ENCODE assay signal across 8 mouse cellular contexts in the genomic region with DNA sequence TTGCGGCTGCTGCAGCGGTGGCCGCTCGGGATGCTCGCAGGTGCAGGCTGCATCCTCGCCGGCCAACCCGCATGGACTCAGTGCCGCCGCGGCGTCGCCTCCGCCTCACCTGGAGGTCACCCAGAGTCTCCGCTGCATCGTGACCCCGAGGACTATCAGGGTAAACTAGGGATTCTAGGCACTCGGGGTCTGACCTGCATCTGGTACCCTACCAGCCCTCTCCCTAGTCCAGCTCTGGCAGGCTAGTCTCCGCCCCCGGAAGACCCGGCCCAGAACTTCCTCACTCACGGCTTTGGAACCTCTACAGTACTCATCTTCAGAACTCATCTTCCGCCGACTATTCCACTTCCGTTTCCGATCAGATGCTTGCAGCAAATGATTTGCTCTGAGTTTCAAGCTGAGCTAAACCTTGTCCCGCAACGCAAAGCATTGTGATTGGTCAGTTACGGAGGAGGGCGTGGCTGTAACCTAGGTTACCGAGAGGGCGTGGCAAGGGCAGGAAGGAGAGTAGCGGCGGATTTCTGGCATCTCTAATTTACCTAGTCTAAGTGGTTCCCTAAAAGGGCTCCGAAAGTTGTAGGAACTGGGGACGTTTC. TPM values are rescaled to one million over a fixed set of nuclear protein-coding genes. Genes with fewer than 3 reads are reported as not detected.
A peak's percentile ranks its signal among the peaks of the same experiment; 100 is the strongest.
DNase-seq lines count a peak whose midpoint lies in the region; ATAC-seq and TF ChIP-seq lines count a peak whose summit lies in the region.

Tmem184c (minus strand) TSS at position 325 of the 596 bp plus-strand sequence.

- H3K4me3 ChIP-seq in G1E (ENCODE audit: low read depth, low read length): peak within 1 kb of the TSS; percentile 95
- peak within 1 kb of the TSS; percentile 86 for H3K4me3 ChIP-seq in forebrain, embryonic 16.5 days (replicated peaks; ENCODE audit: low read length)
- peak within 1 kb of the TSS; percentile 84 for H3K4me3 ChIP-seq in layer of hippocampus, adult 2 months
- H3K4me3 ChIP-seq in lung, embryonic 14.5 days (ENCODE audit: low read depth, low read length): peak within 1 kb of the TSS; percentile 80
- peak within 1 kb of the TSS; percentile 84 for H3K4me3 ChIP-seq in olfactory bulb, adult 2 months (ENCODE audit: insufficient read depth, low read depth, low read length)
- H3K4me3 ChIP-seq in thymus, adult 2 months (ENCODE audit: control insufficient read depth, insufficient read depth, low read length): peak within 1 kb of the TSS; percentile 56

- WGBS in forebrain, embryonic 16.5 days: under 1% methylated on average over 36 of the region's 36 CpGs
- under 1% methylated on average over 36 of the region's 36 CpGs for WGBS in lung, embryonic 14.5 days
- under 1% methylated on average over 36 of the region's 36 CpGs for WGBS in olfactory bulb, adult 2 months
- WGBS in thymus, adult 2 months: under 1% methylated on average over 36 of the region's 36 CpGs

- peak within 1 kb of the TSS; percentile 87 for H3K4me2 ChIP-seq in forebrain, embryonic 16.5 days (ENCODE audit: low read length)
- peak within 1 kb of the TSS; percentile 79 for H3K4me2 ChIP-seq in lung, embryonic 14.5 days

- H3K27me3 ChIP-seq in G1E (ENCODE audit: insufficient read depth, low read length): peaks cover 5% of the 10 kb centered on the region; the same call in 1 of the 2 replicates
- H3K27me3 ChIP-seq in forebrain, embryonic 16.5 days (replicated peaks; ENCODE audit: control insufficient read depth, insufficient read depth, low read length): no peaks in the 10 kb centered on the region
- no peaks in the 10 kb centered on the region for H3K27me3 ChIP-seq in lung, embryonic 14.5 days (ENCODE audit: insufficient read depth, low read length)
- H3K27me3 ChIP-seq in thymus, adult 2 months (ENCODE audit: control insufficient read depth, insufficient read depth, low read length): no peaks in the 10 kb centered on the region

- DNase-seq in G1E (ENCODE audit: low spot score): peak; percentile 89
- peak; percentile 96 to 99 for DNase-seq in cerebellum, adult 18-20 months
- peak; percentile 97 to 99 for DNase-seq in heart, postnatal 36 days
- peak; percentile 99 for DNase-seq in layer of hippocampus, adult 2 months (ENCODE audit: low spot score in 2 of 2)
- peak; percentile 99 for DNase-seq in lung, embryonic 14.5 days
- DNase-seq in thymus, adult 2 months: peak; percentile 100

- peak within 1 kb of the TSS; percentile 73 for H3K9ac ChIP-seq in forebrain, embryonic 16.5 days (replicated peaks; ENCODE audit: low read depth, low read length)
- peak within 1 kb of the TSS; percentile 68 for H3K9ac ChIP-seq in lung, embryonic 14.5 days

- peaks cover 14% of the 10 kb centered on the region for H3K36me3 ChIP-seq in G1E (replicated peaks)
- H3K36me3 ChIP-seq in forebrain, embryonic 16.5 days (ENCODE audit: control insufficient read depth, insufficient read depth): no peaks in the 10 kb centered on the region
- peaks cover 4% of the 10 kb centered on the region; the same call in 1 of the 2 replicates for H3K36me3 ChIP-seq in lung, embryonic 14.5 days (ENCODE audit: insufficient read depth)
- peaks cover 3% of the 10 kb centered on the region for H3K36me3 ChIP-seq in thymus, adult 2 months (ENCODE audit: control insufficient read depth, insufficient read depth, low read length)

- peak within 1 kb of the TSS; percentile 61; the same call in 1 of the 2 replicates for H3K27ac ChIP-seq in forebrain, embryonic 16.5 days (ENCODE audit: low read length)
- peak within 1 kb of the TSS; percentile 85 for H3K27ac ChIP-seq in layer of hippocampus, adult 2 months
- H3K27ac ChIP-seq in lung, embryonic 14.5 days (ENCODE audit: low read depth): peak within 1 kb of the TSS; percentile 36; the same call in 1 of the 2 replicates
- H3K27ac ChIP-seq in olfactory bulb, adult 2 months (ENCODE audit: insufficient read depth, low read depth, low read length): no peak within 1 kb of the TSS; the same call in 1 of the 2 replicates
- H3K27ac ChIP-seq in thymus, adult 2 months (ENCODE audit: control insufficient read depth, insufficient read depth, low read length): no peak within 1 kb of the TSS

- intact Hi-C loops in heart, postnatal 36 days (cut with DNase I): loop anchor here (10.0 kb wide), 1 partner anchor 196 kb away; no protein-coding TSS in a partner anchor

- TF ChIP-seq CTCF in G1E (IDR thresholded peaks at IDR 0.05; ENCODE audit: low read depth, low read length): no peak
- TF ChIP-seq CTCF in layer of hippocampus, adult 2 months (conservative IDR thresholded peaks at IDR 0.05): no peak
- TF ChIP-seq CTCF in lung, embryonic 14.5 days (IDR thresholded peaks at IDR 0.05; ENCODE audit: low read depth): no peak
- no peak for TF ChIP-seq CTCF in olfactory bulb, adult 2 months (IDR thresholded peaks at IDR 0.05; ENCODE audit: insufficient read depth, low read depth, low read length)
- TF ChIP-seq CTCF in thymus, adult 2 months (IDR thresholded peaks at IDR 0.05; ENCODE audit: borderline replicate concordance, control insufficient read depth, extremely low read depth, insufficient read depth, low read length, poor library complexity): no peak

- peak; percentile 98 for ATAC-seq in G1E (ENCODE audit: extremely low read depth, insufficient number of reproducible peaks, low FRiP score, poor library complexity, severe bottlenecking)
- ATAC-seq in forebrain, embryonic 16.5 days: peak; percentile 99
- peak; percentile 97 for ATAC-seq in lung, embryonic 14.5 days (ENCODE audit: insufficient read depth)

- H3K9me3 ChIP-seq in G1E (replicated peaks): no peaks in the 10 kb centered on the region; the same call in 1 of the 2 replicates
- no peaks in the 10 kb centered on the region for H3K9me3 ChIP-seq in forebrain, embryonic 16.5 days (ENCODE audit: control insufficient read depth, low read length)
- no peaks in the 10 kb centered on the region for H3K9me3 ChIP-seq in lung, embryonic 14.5 days (ENCODE audit: low read depth, low read length)

- H3K4me1 ChIP-seq in G1E (ENCODE audit: insufficient read depth, low read depth, low read length): peaks cover 17% of the 10 kb centered on the region
- peaks cover 13% of the 10 kb centered on the region for H3K4me1 ChIP-seq in forebrain, embryonic 16.5 days (replicated peaks; ENCODE audit: control insufficient read depth, insufficient read depth, low read length)
- H3K4me1 ChIP-seq in lung, embryonic 14.5 days (ENCODE audit: insufficient read depth): peaks cover 7% of the 10 kb centered on the region; the same call in 1 of the 2 replicates
- H3K4me1 ChIP-seq in olfactory bulb, adult 2 months (ENCODE audit: control insufficient read depth, insufficient read depth, low read length): peaks cover 2% of the 10 kb centered on the region; the same call in 1 of the 2 replicates
- H3K4me1 ChIP-seq in thymus, adult 2 months (replicated peaks; ENCODE audit: control insufficient read depth, insufficient read depth, low read length): 0 out of 2 replicates have a peak, but pooled peaks cover 2% of the 10 kb centered on the region

- peak; percentile 33; the same call in 1 of the 2 replicates for TF ChIP-seq POLR2A in olfactory bulb, adult 2 months (IDR thresholded peaks at IDR 0.05; ENCODE audit: insufficient read depth, low read depth, low read length)
- peak; percentile 45; the same call in 1 of the 2 replicates for TF ChIP-seq POLR2A in thymus, adult 2 months (IDR thresholded peaks at IDR 0.05; ENCODE audit: control insufficient read depth, extremely low read depth, insufficient read depth, low read length, poor library complexity)

RNA-seq across cellular contexts. Expression of gene Tmem184c, which starts in this region (rescaled TPM):
- total RNA-seq in G1E (2014; fragmentation: Nextera tagmentation) (39.1 and 55.5 TPM in 2 replicates), G1E (2017) (29.8 and 30.6 TPM in 2 replicates)
- 4.8 and 4.9 TPM in 2 replicates for polyA plus RNA-seq in G1E (2012)
- polyA plus RNA-seq in forebrain, embryonic 16.5 days (2015; fragmentation: Nextera tagmentation; extraction: Ambion mirVana): 74.0 and 79.7 TPM in 2 replicates
- total RNA-seq in heart, postnatal 36 days (2021): 10 to 100 TPM; 11.1 to 11.8 TPM
- 10 to 100 TPM; 59.0 to 72.3 TPM for total RNA-seq in layer of hippocampus, adult 2 months (2021)
- polyA plus RNA-seq in lung, embryonic 14.5 days (2014; fragmentation: Nextera tagmentation; extraction: Ambion mirVana): 37.8 and 38.5 TPM in 2 replicates
- not detected in 2 replicates for polyA plus RNA-seq in olfactory bulb, adult 2 months (2012; ENCODE audit: insufficient read depth, insufficient read length, low replicate concordance, missing spikeins)
- 15.3 and 15.7 TPM in 2 replicates for polyA plus RNA-seq in thymus, adult 2 months (2012; rRNA removed)

Comparison
In these comparisons a context has a peak if more than half of its experiments do, and no peak if none do; other contexts are left out.
1. H3K27ac ChIP-seq: peak in forebrain, embryonic 16.5 days (single experiment), layer of hippocampus, adult 2 months (single experiment) and lung, embryonic 14.5 days (single experiment); none in olfactory bulb, adult 2 months (single experiment) and thymus, adult 2 months (single experiment).
2. Peak in every context shown above with its lines, with median percentiles within 50 percentile points of each other: ATAC-seq, DNase-seq and H3K4me3 ChIP-seq.